Mouse (Mus musculus): ENCODE results near the gene Fgfr2. TPM values are rescaled to one million over a fixed set of nuclear protein-coding genes. Genes with fewer than 3 reads are reported as not detected.

Fgfr2 gene
- polyA plus RNA-seq, 1 experiment, result 114 TPM

DNA sequence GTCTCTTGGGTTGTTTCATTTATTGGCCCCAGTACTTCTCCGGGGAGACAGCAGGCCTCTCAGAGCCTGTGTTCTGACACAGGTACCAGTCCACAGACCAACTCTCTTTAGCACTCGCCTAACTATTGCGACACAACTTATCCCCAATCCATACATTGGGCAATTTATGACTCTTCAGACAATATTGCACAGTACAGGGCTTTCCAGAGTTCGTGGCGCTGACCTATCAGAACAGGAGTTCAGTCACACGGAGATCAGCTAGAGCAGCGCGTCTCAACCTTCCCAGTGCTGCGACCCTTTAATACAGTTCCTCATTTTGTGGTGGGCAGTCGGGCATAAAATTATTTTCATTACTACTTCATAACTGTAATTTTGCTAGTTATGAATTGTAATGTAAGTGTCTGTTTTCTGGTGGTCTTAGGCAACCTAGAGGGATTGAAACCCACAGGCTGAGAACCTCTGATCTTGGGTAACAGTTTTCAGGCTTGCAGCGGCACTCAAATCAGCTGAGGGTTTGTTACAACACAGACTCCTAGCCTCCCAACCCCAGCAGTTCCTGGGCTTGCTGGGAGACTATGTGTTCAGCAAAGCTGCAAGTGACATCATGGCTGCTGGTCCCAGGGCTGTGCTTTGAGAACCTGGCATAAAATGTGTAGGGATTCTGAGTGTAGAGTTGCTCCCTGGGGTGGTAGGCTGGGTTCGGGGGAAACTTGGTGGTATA is 2283.6 kb downstream of the Fgfr2 start:
- WGBS, result 77% methylated on average over 12 of the region's 12 CpGs
- Histone ChIP-seq H3K4me3 (replicated peaks; ENCODE audit: extremely low read depth, low read depth, low read length) (no peak overlapping the region), H3K4me1 (ENCODE audit: control insufficient read depth, insufficient read depth, low read length) (no peaks in the 10 kb centered on the region)
- TF ChIP-seq CTCF (IDR thresholded peaks at IDR 0.05; ENCODE audit: insufficient read depth, low read length) (no peak), POLR2A (IDR thresholded peaks at IDR 0.05; ENCODE audit: borderline replicate concordance, extremely low read depth, low read depth, low read length) (no peak)
- no peak for DNase-seq

DNA sequence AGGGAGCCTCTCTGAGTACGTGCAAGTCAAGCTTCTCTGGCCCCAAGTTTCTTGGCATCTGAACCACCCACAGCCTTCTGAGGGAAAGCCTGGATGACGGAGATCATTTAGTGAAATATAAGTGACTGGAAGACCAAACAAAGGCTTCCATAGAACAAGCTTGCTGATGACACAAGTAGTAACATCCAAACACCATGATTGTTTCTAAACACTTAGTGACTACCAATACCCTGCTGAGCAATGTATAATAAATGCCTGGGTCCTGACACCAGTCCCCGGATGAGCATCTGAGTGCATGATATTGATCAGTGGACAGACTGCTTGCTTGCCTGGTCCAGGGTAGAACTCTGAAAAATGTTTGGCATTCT is 2284.5 kb downstream of the Fgfr2 start:
- TF ChIP-seq POLR2A (IDR thresholded peaks at IDR 0.05; ENCODE audit: borderline replicate concordance, extremely low read depth, low read depth, low read length) (no peak), CTCF (IDR thresholded peaks at IDR 0.05; ENCODE audit: insufficient read depth, low read length) (no peak)
- no peak overlapping the region for H3K4me3 ChIP-seq (replicated peaks; ENCODE audit: extremely low read depth, low read depth, low read length)
- 73% methylated on average over 3 of the region's 3 CpGs for WGBS
- no peak for DNase-seq
- H3K4me1 ChIP-seq (ENCODE audit: control insufficient read depth, insufficient read depth, low read length), result no peaks in the 10 kb centered on the region

DNA sequence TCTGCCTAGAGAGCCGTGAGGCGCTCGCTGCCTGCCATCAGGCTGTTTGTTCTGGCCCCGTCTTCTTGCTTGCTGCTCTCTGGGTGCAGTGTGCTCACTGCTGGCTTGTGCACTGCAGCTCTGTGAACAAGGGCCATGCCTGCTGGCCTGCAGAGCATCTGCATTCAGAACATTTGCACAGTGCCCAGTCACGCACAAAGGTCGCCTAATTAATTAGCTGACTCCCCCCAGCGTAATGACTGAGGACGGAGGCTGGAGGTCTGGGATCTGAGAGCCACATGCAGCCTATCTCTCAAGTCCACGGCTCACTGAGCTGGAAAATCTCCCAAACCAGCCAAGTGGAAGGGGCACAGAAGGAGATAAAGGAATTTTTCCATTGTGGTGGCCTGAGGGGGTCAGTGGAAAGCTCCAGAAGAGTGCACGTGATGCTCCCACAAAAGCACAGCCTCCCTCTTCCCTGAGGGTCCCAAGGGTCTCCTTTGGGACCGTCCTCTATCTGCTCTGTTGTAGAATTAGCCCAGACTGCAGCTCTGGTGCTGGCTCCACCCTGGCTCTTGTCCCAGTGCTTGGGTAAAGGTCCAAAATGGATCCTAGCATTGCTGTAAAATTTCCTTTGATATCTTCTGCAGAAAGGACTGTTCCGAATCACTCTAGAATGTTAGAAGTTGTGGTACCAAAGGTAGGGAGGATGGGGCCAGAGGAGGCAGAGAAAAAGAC is 2285.1 kb downstream of the Fgfr2 start:
- DNase-seq, result no peak
- Histone ChIP-seq H3K4me1 (ENCODE audit: control insufficient read depth, insufficient read depth, low read length) (no peaks in the 10 kb centered on the region), H3K4me3 (replicated peaks; ENCODE audit: extremely low read depth, low read depth, low read length) (no peak overlapping the region)
- WGBS, result 63% methylated on average over 12 of the region's 12 CpGs
- TF ChIP-seq POLR2A (IDR thresholded peaks at IDR 0.05; ENCODE audit: borderline replicate concordance, extremely low read depth, low read depth, low read length), result no peak
- no peak for TF ChIP-seq CTCF (IDR thresholded peaks at IDR 0.05; ENCODE audit: insufficient read depth, low read length)

DNA sequence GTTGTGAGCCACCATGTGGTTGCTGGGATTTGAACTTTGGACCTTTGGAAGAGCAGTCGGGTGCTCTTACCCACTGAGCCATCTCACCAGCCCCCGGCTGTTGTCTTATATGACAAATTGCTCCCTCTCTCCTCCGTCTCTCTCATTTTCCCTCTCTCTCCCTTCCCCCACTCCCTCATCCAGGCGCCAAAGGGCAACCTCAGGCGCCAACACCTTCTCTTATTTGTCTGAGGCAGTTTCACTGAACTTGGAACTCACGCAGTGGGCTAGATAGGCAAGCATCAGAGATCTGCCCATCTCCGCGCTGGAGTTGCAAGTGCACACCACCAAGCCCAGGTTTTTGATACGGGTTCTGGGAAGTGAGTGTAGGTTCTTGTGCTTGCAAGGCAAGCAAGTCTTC is 2287.1 kb downstream of the Fgfr2 start:
- H3K4me3 ChIP-seq (replicated peaks; ENCODE audit: extremely low read depth, low read depth, low read length), result no peak overlapping the region
- WGBS, result 88% methylated on average over 9 of the region's 9 CpGs
- DNase-seq, result no peak
- TF ChIP-seq CTCF (IDR thresholded peaks at IDR 0.05; ENCODE audit: insufficient read depth, low read length), result no peak
- no peak for TF ChIP-seq POLR2A (IDR thresholded peaks at IDR 0.05; ENCODE audit: borderline replicate concordance, extremely low read depth, low read depth, low read length)
- no peaks in the 10 kb centered on the region for H3K4me1 ChIP-seq (ENCODE audit: control insufficient read depth, insufficient read depth, low read length)

DNA sequence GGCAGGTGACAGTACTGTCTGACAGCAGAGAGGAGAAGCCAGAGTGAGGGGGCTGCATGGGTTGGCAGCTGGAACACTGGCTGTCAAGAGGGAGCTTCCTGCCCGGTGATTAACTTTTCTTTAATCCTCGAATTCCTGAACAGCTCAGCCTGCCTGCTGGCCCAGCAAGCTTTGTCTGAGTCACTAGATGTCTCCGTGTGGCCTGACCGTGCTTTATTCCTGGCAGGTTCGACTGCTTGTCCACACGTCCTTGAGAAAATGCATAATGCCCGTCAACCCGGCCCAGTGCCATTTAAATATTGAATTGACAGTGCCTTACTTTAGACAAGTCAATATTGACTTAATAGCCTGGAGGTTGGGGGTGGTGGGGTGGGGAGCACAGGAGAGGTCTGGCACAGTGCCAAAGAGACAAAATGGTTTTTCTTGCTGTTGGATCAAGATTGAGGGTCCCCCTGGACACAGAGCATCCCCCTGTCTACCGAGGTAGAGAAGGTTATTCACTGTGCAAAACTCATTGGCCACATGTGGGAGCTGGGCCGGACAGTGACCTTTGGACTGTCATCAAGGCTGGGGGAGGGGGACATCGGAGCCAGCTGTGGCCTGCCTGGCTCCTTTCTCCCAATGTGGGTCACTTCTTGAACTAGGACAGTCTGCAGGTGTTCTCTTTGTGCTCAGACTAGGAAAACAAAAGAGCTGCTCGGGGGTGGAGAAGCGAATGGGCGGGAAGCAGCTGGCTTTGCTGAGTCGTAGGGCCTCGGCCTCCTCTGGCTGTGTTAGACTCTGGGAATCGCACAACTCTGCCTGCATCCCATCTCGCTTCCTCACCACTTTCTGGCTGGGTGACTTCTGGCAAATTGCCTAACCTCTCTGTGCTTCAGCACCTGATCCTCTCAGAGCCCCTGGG is 2287.9 kb downstream of the Fgfr2 start:
- H3K4me1 ChIP-seq (ENCODE audit: control insufficient read depth, insufficient read depth, low read length), result no peaks in the 10 kb centered on the region
- H3K4me3 ChIP-seq (replicated peaks; ENCODE audit: extremely low read depth, low read depth, low read length), result no peak overlapping the region
- DNase-seq, result no peak
- TF ChIP-seq POLR2A (IDR thresholded peaks at IDR 0.05; ENCODE audit: borderline replicate concordance, extremely low read depth, low read depth, low read length) (no peak), CTCF (IDR thresholded peaks at IDR 0.05; ENCODE audit: insufficient read depth, low read length) (no peak)
- WGBS, result 35% methylated on average over 18 of the region's 18 CpGs

DNA sequence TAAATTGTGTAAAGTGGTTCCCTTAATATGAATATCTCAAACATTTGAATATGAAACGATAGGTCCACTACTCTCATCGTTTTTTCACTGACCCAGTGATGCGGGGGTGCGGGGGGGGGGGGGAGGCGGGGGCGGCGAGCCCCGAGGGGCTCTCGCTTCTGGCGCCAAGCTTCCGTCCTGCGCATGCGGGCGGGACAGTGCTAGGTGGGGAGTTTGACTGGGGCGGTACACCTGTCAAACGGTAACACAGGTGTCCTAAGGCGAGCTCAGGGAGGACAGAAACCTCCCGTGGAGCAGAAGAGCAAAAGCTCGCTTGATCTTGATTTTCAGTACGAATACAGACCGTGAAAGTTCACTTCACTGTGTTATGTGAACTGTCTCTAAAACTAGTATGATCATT is 2288.9 kb downstream of the Fgfr2 start:
- TF ChIP-seq POLR2A (IDR thresholded peaks at IDR 0.05; ENCODE audit: borderline replicate concordance, extremely low read depth, low read depth, low read length), result no peak
- no peak for TF ChIP-seq CTCF (IDR thresholded peaks at IDR 0.05; ENCODE audit: insufficient read depth, low read length)
- no peaks in the 10 kb centered on the region for H3K4me1 ChIP-seq (ENCODE audit: control insufficient read depth, insufficient read depth, low read length)
- DNase-seq, result no peak
- H3K4me3 ChIP-seq (replicated peaks; ENCODE audit: extremely low read depth, low read depth, low read length), result no peak overlapping the region
- WGBS, result 36% methylated on average over 21 of the region's 21 CpGs

DNA sequence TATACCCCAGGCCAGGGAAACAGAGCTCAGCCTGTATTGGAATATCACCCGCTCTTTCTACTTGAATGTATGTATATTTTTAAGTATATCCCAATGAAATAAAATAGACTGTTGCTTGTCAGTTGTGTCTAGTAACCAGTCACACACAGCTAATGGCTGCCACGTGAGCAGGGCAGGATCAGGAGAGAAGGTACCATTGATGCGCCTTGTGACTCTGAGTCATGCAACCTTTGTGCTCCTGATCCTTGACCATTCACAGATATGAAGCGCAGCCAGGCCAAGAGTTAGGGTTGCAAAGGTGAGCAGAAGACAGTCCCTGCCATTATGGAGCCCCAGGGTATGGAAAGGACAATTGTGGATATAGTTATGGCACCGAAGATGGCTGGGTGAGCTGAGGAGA is 2291.6 kb downstream of the Fgfr2 start:
- no peaks in the 10 kb centered on the region for H3K4me1 ChIP-seq (ENCODE audit: control insufficient read depth, insufficient read depth, low read length)
- WGBS, result 93% methylated on average over 5 of the region's 5 CpGs
- TF ChIP-seq CTCF (IDR thresholded peaks at IDR 0.05; ENCODE audit: insufficient read depth, low read length) (no peak), POLR2A (IDR thresholded peaks at IDR 0.05; ENCODE audit: borderline replicate concordance, extremely low read depth, low read depth, low read length) (no peak)
- DNase-seq, result no peak
- H3K4me3 ChIP-seq (replicated peaks; ENCODE audit: extremely low read depth, low read depth, low read length), result no peak overlapping the region

DNA sequence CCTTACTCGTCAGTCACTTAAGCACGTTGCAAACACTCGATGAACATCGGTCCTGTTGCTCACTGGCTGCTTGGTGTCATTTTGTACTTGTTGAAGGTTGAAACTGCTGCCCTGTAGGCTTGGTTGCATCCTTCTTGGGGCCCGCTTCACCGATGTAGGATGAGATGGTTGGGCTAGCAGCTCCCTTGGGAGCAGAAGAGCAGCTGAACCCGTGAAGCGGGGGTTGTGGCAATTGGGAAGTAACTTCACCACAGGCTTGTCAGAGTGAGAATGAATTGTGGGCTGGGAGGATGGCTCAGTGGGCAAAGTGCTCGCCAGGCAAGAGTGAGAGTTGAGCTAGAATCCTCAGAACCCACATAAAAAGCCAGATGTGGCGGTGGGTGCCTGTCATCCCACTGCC is 2294.7 kb downstream of the Fgfr2 start:
- H3K4me1 ChIP-seq (ENCODE audit: control insufficient read depth, insufficient read depth, low read length), result no peaks in the 10 kb centered on the region
- 71% methylated on average over 10 of the region's 10 CpGs for WGBS

DNA sequence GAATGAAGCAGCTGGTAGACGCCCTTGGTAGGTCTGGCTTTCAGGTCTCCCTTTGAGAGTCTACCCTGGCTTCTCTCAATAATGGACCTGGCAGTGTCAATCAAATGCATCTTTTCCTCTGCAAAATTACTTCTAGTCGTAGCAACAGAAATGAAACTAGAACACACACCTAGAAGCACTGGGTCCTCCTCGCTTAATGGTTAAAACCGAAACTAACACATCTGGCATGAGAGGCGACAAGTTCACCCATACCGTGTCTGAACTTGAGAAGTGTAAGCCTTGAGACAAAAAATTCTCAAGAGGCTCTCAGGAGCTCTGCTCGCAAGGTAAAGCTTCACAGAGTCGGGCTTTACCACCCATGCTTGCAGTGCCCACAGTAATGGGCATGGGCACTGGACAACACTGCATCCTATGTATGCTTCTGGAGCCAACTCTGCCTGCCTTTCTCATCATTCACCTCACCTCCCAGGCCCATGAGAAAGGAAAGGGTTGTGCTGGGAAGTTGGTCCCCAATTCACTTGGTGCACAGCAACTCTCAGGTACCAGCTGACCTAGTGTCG is 2295.2 kb downstream of the Fgfr2 start:
- H3K4me1 ChIP-seq (ENCODE audit: control insufficient read depth, insufficient read depth, low read length), result no peaks in the 10 kb centered on the region
- no peak overlapping the region for H3K4me3 ChIP-seq (replicated peaks; ENCODE audit: extremely low read depth, low read depth, low read length)
- TF ChIP-seq CTCF (IDR thresholded peaks at IDR 0.05; ENCODE audit: insufficient read depth, low read length) (no peak), POLR2A (IDR thresholded peaks at IDR 0.05; ENCODE audit: borderline replicate concordance, extremely low read depth, low read depth, low read length) (no peak)
- no peak for DNase-seq
- 63% methylated on average over 9 of the region's 9 CpGs for WGBS

More for the DNA sequence above, 2294.7 kb downstream of the Fgfr2 start:
- DNase-seq, result no peak
- TF ChIP-seq CTCF (IDR thresholded peaks at IDR 0.05; ENCODE audit: insufficient read depth, low read length) (no peak), POLR2A (IDR thresholded peaks at IDR 0.05; ENCODE audit: borderline replicate concordance, extremely low read depth, low read depth, low read length) (no peak)
- H3K4me3 ChIP-seq (replicated peaks; ENCODE audit: extremely low read depth, low read depth, low read length), result no peak overlapping the region
